Mouse (Mus musculus): Measurements from ENCODE around the gene Yipf4.

- TF ChIP-seq CTCF (IDR thresholded peaks at IDR 0.05; ENCODE audit: low read depth) (no peak), EP300 (IDR thresholded peaks at IDR 0.05; ENCODE audit: low read depth) (no peak)
These were observed 568 bp downstream of the Yipf4 start for GRCm38 (mm10) chr17:74489901-74490220.
